Mouse (Mus musculus) megakaryocyte, adult 5-6 weeks (primary cell): ENCODE measurements at regions not wholly inside any gene's neighbourhood (a gene's known extent, or its start where the extent isn't known, plus 50 kb on each side); places are given as distances from the start of the nearest gene placed in this dataset.

ENCODE experiments used
- ATAC-seq: 2 replicates; pipeline ENCODE4 v1.8.0; 2016; ENCODE audit warnings: mild to moderate bottlenecking, inconsistent platforms; ENCODE audit not compliant: poor library complexity, severe bottlenecking

DNA sequence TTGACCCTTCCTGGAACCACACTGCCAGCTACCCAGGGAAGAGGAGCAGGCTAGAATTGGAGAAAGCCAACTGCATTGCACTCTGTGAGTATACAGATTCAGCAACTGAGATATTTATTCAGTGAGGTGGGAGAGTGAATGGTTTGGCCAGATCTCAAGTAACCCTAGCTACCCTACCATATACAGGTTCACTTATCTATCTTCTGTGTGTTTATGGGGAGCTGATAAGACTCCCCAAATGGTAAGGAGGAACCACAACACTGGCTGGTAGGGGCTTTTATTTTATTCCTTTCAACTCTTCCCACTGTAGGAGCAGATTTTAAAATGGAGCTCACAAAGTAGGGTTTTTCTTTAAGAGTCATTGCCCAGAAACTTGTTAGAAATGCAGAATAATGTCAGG is 62.9 kb downstream of the Arrdc3 start:
- no peak for ATAC-seq

GRCm38 (mm10) chr13:80947705-80948104 is 64.5 kb downstream of the Arrdc3 start:
- no peak for ATAC-seq

DNA sequence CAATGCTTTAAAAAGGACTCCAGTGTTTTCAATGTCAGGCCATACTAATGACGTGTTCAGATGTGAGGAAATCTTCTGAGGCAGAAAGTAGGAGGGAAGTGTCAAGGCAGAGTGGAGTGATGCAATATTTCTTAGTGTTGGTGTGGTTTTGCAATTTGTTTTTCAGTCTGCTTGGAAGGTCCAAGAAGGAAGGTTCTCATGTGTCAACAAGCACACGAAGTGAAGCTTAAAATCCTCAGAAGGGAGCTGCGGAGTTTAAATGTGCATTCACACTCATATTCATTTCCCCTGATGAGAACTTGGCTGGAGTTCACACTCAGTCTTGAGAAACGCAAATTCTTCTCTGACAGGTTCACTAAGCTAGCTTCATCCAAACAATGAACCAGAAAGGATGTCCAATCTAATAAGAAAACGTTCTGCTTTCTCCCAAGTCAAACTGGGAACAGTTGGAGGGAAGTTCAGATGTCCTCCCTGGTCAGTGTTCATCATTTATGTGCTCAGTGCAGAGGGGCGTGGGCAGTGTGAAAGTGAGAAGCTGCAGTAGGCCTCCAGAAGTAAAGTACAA is 66.0 kb downstream of the Arrdc3 start:
- ATAC-seq, result peak; percentile 79

DNA sequence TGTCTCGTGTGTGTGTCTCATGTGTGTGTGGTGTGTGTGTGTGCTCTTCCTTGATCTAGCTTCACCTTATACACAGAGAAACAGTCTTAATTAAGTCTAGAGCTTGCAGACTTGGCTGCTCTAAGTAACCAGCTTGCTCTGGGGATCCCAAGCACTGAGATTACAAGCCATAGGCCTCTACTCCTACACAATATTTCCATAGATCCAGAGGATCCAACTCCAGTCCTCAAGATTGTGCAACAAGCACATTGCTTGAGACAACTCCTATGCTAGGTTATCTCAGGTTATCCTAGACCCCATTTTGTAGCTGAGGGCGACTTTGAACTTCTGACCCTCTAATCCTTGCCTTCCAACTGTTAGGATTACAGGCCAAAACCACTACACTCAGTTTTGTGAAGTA is 67.1 kb downstream of the Arrdc3 start:
- ATAC-seq, result no peak

DNA sequence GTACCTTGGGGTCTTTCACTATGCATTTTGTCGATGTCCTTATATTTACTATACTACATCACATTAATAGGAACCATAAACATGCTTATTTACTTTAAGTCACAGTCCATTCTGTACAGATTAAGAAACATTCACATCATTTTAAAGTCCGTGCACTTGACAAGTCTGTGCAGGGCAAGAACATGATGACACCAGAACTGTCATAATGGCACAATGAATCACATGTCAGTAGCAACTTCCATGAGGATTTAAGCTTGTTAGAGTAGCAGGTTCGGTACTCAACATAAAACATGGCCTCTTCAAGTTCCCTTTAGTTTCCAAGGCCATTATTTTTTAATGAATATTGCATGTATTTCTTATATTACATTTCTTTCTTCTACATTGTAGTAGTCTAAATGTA is 67.6 kb downstream of the Arrdc3 start:
- no peak for ATAC-seq

DNA sequence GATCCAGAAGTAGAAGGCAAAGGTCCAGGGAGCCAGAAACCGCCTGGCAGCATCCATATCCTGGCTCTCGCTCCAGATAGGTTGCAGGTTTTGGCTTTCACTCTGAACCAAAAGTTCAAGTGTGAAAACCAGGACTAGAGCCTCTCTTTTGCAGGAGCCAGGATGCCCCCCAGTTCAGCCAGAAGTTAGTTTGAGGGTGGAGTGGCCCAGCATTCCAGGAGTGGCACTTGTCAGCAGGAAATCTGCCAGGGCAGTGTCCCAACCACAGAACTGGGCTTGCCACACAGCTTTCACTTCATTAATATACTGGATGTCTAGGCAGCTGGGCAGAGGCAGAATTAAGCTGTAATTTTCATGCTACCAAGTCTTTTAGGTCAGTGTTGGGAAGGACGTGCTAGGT is 68.1 kb downstream of the Arrdc3 start:
- ATAC-seq, result peak; percentile 41

- peak; percentile 69 for ATAC-seq
Observed at GRCm38 (mm10) chr13:80952851-80953250, 69.7 kb downstream of the Arrdc3 start.

GRCm38 (mm10) chr13:80954059-80954645 is 71.0 kb downstream of the Arrdc3 start:
- ATAC-seq, result no peak

DNA sequence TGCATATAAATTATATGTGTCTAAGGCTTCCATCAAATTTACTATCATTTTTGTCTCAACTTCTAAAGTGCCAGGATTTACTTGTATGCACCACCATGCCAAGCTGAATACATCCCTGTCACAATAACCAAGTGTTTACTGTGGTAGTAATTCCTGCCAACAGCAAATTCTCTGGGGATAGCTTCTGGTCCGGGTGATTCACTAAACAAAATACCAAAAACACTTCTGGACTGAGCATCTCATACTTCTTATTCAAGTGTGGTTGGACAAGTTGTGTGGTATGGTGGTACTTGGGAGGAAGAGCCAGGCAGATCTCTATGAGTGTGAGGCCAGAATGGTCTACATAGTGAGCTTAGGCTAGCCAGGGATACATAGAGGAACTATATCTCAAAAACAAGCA is 73.8 kb downstream of the Arrdc3 start:
- no peak for ATAC-seq

GRCm38 (mm10) chr13:80957419-80958139 is 74.4 kb downstream of the Arrdc3 start:
- no peak for ATAC-seq

- ATAC-seq, result no peak
Observed at GRCm38 (mm10) chr13:80959763-80960162, 76.6 kb downstream of the Arrdc3 start.

DNA sequence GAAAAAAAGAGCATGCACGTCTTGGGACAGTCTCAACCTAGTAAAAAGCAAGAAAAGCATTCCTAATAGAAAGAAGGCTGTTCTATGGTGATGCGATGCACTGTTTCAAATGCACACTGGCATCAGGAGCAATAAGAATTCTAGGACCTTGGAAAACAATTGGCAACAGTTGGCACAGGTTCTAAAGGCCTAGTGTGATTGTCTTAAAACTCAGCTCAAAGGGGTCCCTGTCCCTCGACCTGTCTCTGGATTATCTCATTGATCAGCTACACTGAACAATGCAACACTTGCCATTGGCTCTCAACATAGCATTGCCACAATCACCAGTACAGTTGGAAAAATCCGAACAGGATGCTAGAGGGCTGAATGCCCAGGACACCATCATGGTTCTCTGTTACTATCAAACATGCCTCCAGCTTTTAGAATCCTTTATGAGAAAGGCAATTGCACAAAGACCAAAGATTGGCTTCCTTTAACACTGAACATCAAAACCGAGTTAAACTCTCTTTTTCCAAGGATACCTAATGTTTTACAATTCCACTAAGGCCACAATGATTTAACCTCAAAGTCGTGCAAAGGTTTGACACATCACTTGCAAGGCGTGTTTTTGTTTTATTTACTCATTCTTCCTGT is 78.9 kb downstream of the Arrdc3 start:
- no peak for ATAC-seq

- peak; percentile 98 for ATAC-seq
Observed at GRCm38 (mm10) chr13:80962789-80963590, 79.8 kb downstream of the Arrdc3 start.

DNA sequence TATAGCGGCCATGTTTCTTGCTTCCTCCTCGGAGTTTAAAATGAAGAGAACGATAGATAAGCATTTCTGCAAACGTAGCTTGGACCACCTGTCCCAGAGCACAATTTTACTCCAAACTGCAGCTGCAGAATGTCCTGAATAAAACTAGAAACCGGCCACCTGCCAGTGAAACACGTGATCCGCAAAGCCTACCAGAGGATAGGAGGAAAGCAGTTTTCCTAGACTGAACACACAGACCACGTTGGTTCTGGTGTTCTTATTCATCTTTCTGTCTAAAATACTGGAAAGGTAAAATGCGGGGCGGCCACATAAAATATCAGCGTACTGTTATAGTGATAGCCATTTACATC is 80.4 kb downstream of the Arrdc3 start:
- ATAC-seq, result no peak

- no peak for ATAC-seq
Observed at GRCm38 (mm10) chr13:80971664-80972063, 88.5 kb downstream of the Arrdc3 start.

GRCm38 (mm10) chr13:80974424-80974823 is 91.2 kb downstream of the Arrdc3 start:
- ATAC-seq, result no peak

DNA sequence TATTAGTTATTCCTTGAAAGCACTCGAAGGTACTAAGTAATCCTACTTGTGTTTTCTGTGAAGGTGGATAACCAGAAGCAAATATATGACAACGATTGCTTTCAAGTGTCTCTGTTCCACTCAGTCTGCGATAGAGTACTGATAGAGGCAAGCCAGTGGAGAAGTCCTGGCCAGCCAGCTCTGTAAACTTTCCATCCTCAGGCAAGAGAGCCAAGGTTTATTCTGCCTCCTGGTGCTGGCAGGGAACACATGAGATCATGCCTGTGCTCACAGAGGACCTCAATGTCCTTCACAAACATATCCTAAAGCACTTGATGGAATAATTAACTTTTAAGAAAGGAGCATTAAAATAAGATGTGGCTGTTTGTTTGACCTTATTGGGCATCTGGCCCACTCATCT is 94.1 kb downstream of the Arrdc3 start:
- ATAC-seq, result no peak

DNA sequence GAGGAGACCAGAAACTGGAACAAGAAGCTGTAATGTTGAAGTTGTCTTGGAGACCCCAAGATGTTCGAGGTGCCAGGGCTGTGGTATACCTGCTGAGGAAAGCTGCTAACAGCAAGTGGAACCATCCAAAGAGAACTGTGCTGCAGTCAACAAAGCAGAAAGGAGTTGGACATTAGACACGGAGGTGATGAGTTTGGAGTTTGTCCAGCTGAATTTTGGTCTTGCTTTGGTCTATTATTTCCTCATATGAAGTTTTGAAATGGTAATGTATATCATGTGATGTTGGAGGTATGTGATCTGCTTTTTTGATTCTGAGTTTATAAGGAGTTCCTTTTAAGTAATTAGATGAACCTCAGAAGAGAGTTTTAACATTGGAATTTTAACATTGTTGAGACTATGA is 98.0 kb downstream of the Arrdc3 start:
- ATAC-seq, result no peak

- no peak for ATAC-seq
Observed at GRCm38 (mm10) chr13:80986657-80987056, 103.5 kb downstream of the Arrdc3 start.

DNA sequence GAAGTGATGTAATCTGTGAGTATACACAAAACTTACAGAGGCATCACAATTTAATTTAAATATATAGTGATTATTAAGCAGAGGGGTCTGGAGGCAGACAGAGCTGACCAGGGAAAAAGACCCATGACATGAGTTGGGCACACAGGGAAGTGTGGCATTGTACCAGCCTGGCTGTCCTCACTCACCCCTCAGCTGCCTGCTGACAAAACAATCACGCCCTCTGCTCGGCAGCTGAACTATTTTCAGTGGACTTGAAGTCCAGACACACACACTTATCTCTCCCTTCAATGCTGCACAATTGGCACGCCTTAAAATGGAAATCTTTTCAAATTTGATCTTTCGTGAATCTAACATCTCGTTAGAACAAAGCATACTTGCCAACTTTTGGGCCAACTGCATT is 106.6 kb downstream of the Arrdc3 start:
- ATAC-seq, result no peak

GRCm38 (mm10) chr13:80992342-80992741 is 109.2 kb downstream of the Arrdc3 start:
- ATAC-seq, result no peak
